Mouse (Mus musculus) CD4-positive, CD25-positive, alpha-beta regulatory T cell, adult 2 months (primary cell): ENCODE data around the gene Hdac7.

Experiments used
- DNase-seq: peaks from one replicate; pipeline ENCODE4 v3.0.0-alpha.2; 2012; ENCODE audit warnings: low read depth, low spot score

Hdac7 gene

DNA sequence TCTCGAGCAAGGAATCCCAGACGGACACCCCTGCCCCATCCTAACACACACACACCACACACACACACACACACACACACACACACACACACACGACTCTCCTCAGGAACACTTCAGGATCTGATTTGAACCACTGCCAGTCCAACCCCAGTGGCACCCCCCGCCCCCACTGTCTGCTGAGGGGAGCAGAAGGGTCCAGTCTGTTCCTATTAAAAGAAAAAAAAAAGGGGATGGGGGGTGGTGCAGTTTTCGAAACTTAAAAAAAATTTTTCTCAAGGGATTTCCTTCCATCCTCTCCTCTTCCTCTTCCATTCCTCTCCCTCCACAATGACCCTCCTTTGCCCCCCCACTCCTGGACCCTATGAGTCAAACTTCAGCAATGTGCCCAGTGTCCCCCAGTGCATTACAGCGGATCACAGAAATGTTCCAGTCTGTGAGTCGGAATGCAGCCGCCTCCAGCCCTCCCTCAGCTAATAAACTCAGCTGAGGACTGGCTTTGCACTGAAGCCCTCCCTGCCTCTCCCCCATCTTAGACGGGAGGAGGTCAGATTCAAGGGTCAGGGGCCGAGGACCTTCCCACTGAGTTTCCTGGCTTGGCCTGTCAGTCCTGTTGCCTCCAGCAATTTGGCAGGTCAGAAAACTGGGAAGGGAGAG is 12.2 kb downstream of the Hdac7 start:
- no peak for DNase-seq

DNA sequence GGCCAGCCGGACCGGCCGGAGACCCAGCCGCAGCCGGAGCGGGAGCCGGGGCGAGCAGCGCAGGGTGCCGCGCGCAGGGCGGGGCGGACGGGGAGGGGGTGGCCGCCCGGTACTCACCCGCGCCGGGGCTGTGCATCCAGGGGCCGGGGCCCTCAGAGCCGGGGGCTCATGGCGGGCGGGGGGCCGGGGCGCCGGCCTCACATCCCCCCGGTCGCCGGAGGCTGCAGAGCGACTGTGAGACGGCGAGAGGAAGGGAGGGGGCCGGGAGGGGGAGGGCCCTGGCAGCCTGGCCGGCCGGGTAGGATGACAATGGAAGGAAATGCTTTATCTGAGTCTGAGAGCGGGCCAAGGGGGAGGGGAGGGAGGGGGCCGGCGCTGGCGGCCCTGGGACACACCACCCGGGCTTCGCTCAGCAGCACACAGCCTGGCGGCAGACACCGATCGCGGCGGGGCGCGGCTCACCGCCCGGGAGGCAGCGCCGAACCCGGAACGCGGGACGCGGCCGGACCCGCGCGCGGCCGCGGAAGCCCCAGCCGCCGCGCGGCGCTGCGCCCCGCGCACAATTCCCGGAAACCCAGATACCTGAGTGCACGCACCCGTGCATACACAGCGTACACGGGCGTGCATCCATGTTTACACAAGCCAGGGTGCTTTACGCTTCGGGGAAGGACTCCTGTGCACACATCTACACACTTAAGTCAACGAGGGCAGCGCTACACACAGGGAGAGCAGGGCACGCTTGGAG is 12.9 kb downstream of the Hdac7 start:
- peak; percentile 83 for DNase-seq

DNA sequence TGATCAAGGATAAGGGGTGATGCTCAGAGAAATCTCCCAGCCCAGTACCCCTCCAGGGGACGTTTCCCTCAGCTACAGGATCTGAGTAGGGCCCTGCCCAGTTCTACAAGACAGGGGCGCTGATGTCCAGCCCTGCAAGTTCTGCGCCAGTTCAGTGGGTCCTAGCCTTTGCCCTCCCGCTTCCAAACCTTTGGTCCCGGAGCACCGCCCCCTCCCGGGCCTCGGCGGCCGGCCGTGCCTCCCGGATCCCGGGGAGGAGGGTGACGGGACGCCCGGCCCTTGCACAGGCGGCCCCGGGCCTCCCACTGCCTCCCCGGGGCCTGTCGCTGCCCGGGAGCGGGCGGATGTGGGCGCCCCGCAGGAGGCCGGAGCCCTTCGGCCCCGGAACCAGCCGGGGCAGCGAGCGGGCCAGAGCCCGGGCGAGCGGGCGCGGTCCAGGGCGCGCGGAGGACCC is 13.5 kb downstream of the Hdac7 start:
- peak; percentile 47 for DNase-seq

DNA sequence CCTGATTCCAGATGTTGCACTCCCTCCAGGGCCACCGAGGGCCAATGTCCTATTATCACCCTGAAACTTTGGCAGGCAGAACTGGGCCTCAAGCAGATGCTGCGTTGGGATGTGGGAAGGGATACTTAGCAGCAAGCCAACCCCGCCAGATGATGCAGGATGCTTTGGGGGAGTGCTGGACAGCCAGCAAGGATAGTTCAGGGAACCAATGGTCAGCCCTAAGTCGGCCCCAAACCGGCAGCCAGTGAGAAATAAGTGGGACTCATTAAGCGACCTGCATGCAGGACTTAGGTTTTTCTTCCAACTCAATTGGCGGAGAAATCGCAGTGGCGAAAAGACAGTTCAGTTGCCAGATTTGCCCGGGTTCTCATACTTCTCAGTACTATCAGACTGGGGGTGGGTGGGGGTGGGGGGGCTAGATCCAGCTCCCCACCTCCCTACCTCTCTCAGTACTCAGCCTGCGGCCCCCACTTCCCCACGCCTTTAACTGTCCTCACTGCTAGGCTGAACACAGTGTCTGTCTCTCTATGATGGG is 14.0 kb downstream of the Hdac7 start:
- DNase-seq, result no peak

DNA sequence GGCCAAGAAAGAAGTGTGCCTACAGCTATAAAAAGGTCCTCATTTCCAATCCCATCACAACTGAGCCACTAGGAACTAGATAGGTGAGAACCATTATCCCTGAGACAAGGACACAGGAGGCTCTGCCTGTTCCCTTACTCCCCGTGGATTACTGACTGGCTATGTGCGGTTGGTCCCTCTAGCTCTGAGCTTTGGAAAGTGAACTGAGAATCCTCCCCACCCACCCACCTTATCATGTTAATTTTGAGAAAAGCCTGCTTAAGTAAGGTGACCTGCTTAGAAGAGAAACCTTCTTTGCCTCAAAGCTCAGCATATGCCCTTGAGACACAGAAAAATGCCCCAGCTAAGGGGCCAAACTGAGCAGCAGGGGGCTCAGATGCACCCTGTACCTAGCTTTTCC is 14.9 kb downstream of the Hdac7 start:
- no peak for DNase-seq

DNA sequence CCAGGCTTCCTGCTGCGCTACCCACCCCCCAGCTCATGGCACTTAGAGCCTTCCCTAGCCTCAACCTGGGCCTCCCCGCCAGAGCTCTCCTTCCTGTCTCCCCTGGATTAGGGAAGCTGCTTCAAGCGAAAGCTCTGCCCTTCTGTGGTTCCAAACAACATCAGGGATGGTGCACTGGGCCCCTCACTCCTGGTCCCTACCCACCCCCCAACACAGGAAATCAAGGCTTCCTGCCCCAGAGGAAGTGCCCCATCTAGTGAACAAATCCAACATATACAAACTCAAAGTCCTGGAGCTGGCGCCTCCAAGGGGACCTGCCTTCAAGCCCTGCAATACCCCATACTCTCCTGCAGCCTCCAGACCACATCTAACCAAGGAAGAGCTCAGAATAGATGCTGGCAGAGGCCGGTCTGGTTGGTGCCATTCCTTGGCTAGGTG is 15.4 kb downstream of the Hdac7 start:
- DNase-seq, result peak; percentile 62

DNA sequence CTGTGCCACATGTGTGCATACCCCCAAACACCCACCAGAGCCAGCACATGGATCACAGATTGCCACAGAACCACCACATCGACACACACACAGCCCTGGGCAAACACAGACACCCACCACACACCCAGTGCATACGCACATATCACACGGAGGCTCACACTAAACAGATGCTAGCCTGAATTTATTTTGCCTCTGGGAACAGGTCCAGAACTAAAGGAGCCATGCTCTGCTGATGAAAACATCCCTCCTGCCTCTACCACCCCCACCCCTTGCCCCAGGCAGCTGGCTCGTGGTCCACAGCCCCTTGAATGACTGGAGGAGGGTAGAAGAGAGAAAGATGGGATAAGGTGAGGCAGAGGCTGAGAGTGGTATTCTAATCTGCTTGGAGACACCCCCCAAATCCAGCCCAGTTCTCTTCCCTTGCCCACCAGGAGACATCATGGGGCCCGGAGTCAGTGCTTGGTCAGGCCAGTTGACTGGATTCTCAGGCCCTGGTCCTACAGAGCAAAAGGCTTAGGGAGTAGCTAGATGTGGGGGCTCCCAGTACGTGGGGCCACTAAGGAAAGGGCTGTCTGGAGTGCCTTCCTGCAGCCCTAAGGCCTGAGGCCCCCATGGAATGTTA is 16.0 kb downstream of the Hdac7 start:
- no peak for DNase-seq

DNA sequence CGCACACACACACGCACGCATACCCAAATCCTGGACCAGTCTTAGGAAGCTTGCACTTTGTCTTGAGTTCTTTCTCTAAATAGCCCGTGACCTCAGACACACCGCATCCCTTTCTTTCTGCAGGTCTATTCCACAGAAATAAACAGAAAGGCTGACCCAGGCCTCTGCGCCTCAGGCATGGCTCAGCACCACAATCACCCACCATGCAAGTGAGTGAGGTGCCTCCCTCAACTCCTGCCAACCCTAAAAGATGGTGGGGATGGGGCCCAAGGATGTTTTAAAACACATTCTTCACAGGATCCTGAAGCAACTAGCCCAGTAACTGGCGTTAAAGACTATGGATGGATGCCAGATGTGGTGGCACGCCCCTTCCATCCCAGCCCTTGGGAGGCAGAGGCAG is 16.9 kb downstream of the Hdac7 start:
- no peak for DNase-seq

DNA sequence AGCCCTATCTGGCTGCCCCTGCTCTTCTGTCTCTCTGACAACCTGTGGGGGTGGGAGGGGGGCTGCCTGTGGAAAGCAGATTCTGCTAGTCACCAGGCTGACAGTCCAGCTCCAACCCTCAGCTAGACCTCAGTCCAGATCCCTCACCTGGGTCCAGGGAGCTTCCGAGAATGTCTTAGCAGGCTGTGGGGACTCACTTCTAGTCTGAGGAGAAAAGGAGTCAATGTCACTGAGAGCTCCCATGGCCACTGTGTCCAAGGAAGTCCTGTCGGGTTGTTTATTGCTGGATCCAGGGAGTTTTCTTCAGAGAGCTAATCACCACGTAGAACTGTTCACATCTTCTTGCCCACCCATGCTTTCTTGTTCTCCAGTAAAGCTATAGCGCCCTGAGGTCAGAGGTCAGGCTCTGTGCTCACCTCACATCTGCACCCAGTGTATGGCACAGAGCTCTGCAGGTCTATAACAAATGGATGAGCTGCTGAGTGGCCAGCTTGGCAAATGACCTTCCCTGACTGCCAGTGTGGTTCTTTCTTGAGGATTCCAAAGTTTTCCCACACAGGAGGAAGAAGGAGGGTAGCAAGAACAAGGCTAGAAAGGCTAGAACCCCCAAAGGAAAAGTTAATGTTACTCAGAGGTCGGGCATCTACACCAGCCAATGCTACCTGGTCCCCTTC is 17.6 kb downstream of the Hdac7 start:
- no peak for DNase-seq

DNA sequence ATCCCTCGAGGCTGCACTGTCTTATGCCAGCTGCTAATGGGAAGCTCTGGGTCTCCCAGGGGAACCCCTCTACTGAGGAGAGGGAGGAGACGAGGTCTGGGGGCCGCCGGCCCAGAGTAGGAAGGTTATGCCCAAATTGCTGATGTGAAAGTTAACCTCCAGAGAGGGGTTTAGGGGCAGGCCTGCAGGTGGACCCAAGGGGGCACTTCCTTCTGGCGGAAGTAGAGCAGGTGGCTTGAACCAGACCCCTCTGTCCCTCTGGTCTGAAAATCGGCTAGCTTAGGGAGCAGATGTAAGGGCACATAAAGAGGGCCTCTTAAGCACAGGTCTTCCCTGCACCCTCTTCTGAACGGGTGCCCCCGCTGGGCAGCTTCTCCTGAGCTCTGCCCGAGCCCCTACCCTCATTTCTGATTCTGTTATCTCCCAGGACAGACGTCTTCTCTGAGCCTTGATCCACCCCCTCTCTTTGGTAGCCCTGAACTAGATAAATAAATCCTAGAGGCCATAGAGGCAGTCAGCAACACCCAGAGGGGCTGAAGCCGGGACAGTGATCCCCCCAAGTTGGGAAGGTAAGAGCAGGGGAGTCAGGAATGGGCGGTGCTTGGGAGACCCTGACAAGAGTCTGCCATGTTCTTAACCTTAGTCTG is 18.2 kb downstream of the Hdac7 start:
- DNase-seq, result no peak

DNA sequence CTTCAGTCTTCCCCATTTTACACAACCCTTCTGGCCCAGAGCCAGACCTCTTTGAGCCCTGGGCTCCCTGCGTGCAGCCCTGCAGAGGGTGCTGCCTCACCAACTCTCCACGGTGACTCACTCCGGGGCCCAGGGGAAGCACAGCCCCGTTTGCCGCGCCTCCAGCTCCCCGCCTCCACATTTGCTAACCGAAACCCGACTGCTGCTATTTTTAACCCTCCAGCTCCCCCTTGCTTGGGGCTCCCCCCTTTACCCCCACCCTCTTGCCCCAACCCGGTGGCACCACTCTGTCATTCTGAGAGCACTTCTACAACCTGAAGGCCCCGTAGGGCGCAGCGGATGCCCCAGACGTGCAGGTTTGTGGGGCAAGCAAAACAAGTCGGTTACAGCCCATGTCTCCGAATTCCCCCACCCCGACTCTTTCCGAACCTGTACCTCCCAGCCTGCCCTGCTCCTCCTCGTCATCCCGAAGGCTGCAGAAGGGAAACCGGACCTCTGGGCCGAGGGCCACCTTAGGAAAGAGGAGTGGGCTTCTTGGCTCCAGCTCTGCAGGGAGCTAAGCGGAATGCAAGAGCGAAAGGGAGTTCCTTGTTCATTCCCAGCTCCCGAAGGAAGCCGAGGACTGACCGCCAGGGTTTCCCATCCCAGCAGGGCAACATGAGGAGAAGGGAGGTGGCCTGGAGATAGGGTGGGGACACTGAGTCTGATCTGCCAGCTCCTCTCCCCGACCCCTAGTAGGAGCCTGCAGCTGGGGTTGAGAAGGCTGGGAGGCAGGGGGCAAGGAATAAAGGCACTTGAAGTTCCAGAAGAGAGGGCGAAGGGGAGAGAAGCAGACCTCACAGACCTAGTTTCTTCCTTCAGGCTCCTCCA is 19.0 kb downstream of the Hdac7 start:
- peak; percentile 96 for DNase-seq

DNA sequence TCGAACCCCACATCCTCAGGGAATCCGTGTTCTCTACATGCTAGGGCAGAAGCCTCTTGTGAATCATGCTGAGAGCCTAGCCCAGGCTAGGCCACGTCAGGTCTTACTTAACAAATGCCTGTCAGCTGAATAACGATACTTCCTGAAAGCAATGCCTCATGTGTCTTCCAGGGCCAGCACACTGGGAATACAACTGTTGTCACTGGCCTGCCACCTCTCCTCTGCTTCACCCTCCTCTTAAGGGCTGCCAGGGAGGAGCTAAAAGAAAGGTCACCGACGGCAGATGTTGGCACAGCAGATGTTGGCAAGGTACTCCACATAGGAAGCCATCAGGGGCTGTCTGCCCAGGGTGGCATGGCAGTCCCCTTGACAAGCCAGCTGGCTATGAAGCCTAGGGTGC is 20.3 kb downstream of the Hdac7 start:
- no peak for DNase-seq

DNA sequence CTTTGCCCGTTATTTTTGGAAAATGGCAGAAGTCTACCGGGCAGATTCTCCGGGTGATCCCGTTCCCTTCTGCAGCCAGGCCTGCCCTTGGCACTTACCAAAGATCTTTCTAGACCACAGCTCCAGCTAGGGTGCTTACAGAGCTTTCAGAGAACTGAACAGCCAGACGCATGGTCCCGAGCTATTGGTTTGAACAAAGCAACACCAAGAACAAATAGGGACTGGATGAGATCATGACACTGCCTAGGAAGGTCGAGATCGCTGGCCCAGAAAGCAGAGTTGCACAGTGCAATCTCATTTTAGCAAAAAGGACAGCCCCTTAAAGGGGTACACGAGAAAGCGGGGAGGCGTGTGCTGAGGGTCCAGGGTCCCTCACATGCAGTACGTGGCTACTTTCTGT is 20.8 kb downstream of the Hdac7 start:
- no peak for DNase-seq

DNA sequence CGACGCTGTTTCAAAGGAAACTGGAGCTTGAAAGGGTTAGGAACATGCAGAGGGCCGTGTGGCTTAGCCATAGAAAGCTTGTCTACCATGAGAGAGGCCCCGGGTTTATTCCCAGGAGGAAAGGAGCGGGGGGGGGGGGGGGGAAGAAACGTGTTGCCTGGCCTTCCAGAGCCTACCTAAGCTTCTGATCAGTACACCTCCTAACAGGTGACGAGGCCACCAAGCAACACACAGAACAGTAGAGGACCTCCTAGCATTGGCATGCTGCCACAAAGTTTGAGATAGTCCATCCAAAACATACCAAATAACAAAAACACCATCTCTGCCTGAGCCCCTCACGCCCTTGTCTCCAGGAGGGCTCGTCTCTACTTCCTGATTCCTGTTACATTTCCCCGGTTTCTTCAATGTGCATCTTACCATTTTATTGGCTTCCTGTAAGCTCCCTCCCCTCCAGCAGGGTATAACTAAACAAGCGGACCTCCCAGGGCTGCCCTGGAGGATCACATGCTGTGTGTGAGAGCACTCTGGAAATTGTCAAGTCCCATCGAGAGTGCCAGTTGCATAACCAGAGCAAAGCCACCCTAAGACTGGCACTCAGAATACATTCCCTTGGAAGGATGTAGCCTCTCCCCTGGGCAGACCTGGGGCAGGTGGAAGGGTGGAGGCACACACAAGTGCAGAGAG is 21.6 kb downstream of the Hdac7 start:
- DNase-seq, result no peak

DNA sequence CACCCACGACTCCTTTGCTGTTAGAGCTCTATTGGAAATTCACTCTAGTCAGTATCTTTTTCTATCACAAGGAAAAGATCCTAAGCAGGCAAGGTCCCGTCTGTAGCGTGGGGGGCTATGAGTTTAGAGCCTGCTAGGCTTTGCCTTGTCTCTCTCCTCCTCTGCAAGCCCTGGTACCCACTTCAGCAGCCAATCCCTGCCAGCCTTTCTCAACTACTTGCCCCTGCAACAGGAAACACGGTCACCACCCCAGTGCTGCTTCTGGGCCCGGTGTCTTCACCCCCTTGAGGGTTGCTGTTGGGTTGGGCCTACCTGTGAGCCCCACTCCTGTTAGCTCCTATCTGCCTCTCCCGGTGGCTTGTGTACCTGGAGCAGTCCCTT is 22.3 kb downstream of the Hdac7 start:
- peak; percentile 57 for DNase-seq

DNA sequence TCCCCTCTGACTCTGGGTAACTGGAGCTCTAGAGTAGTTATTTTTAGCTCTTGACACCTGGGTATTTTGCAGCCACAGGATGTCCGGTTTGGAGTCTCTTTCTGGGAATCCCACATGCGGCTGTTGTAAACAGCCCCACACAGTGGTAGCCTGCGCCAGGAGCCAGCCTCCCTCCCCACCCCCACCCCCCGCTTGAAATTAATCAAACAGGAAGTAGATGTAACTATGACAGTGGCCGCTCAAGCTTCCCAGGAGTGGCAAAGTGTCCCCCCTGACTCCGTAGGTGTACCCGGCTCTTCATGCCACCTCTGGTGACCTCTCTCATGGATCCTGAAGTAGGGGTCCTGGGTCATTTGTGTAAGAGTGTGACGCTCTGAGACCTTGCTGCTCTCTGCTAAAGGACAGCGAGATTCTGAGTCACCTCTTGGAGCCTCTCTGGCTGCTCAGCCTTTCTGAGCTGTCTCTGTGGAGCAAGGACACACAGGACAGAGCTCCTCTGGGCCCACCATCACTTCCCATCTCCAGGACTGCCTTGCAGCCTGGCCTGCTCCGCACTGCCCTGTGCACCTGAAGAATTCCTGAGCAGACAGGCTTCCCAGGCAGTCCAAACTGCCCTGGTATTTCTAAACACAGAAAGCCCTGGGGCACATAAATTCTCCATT is 22.9 kb downstream of the Hdac7 start:
- peak; percentile 80 for DNase-seq

DNA sequence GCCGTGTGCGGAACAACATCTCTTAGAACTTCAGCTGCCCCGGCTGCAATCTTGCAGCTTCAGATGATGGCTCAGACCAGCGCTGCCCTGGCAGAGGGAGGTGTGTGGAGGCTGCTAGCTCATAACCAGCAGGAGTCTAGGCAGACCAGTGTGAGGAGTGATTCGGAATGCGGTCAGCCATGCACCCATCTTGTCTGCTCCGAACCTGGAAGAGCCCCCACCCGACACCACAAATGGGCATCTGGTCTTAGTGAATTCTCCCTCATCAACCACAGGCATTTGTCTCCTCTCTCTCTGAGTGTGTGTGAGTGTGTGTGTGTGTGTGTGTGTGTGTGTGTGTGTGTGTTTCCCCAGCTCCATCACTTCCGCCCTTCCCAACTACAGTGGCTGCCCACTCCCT is 24.4 kb downstream of the Hdac7 start:
- DNase-seq, result no peak

DNA sequence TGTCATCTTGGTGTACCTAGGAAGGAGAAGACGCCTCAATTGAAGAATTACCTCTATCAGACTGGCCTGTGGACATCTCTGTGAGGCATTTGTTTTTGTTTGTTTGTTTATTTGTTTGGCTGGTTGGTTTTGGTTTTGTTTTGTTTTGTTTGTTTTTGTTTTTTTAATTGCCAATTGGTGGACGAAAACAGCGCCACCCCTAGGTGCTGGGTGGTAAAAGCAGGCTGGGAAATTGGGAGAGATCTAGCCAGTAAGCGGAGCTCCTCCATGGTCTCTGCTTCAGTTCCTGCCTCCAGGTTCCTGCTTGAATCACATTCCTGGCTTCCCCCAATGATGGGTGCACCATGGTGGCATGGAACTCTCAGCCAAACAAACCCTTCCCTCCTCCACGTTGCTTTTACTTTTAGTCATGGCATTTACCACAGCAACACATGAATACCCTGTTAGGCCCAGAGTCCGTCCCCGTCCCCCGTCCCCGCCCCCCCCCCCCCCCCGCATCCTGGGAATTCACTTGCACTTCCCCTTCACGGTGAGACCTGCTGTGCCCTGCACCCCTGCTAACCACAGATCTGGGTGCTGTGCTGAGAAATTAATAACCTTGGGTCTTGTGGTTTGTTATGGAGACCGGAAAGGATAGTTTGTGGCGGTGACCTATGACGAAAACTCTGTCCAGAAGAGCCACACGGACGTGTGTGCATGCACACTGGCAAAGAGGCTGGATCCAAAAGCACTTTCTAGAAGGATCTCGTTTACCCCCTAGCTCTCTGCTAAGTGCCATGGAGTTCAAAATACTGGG is 27.9 kb downstream of the Hdac7 start:
- DNase-seq, result no peak

DNA sequence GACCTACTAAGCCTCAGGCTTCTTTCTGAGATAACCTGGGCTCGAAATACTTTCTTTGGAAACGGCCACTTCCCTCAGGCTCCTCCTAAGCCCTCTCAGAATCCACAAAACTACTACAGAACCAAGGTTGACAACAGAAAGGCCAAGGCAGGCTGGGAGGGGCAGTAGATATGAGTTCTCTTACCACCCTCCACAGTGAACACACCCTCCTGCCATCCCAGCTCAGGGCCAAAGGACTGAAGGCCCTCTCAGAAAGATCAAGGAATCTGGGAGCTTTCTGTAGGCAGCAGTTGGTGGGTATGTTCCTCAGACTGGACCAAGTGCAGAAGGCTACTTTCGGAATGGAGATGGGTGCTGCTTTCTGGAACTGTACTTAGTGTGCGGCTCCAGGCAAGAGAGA is 29.0 kb downstream of the Hdac7 start:
- no peak for DNase-seq
